Mouse (Mus musculus): ENCODE data around the gene Ttc33. TPM values are rescaled to one million over a fixed set of nuclear protein-coding genes. Genes with fewer than 3 reads are reported as not detected.

Ttc33 gene
- 60.6 TPM for polyA plus RNA-seq (2014; fragmentation: Illumina TruSeq; extraction: RNeasy Lipid Tissue Mini Kit (QIAGEN cat#74804))

GRCm38 (mm10) chr15:5185366-5186292 is at the start of gene Ttc33:
Gene Ttc33, plus strand, starts transcription at chr15:5185525.

GRCm38 (mm10) chr15:5143361-5144020 is 41.8 kb upstream of the Ttc33 start, which contains the start of gene Prkaa1:
Gene Prkaa1, plus strand, starts transcription at chr15:5143861.

GRCm38 (mm10) chr15:5243959-5244905 is 58.9 kb downstream of the Ttc33 start, which contains the start of gene Ptger4:
Gene Ptger4, minus strand, starts transcription at chr15:5244187.

Other genes with a start within 250 kb of the Ttc33 start
- 30.3 TPM for gene C7, start 121.8 kb upstream of the Ttc33 start, polyA plus RNA-seq (2014; fragmentation: Illumina TruSeq; extraction: RNeasy Lipid Tissue Mini Kit (QIAGEN cat#74804))
- gene Card6, start 77.0 kb upstream of the Ttc33 start, polyA plus RNA-seq (2014; fragmentation: Illumina TruSeq; extraction: RNeasy Lipid Tissue Mini Kit (QIAGEN cat#74804)): 16.1 TPM
- 24.2 TPM for gene Rpl37, start 68.9 kb upstream of the Ttc33 start, polyA plus RNA-seq (2014; fragmentation: Illumina TruSeq; extraction: RNeasy Lipid Tissue Mini Kit (QIAGEN cat#74804))
- gene Prkaa1, start 41.7 kb upstream of the Ttc33 start, polyA plus RNA-seq (2014; fragmentation: Illumina TruSeq; extraction: RNeasy Lipid Tissue Mini Kit (QIAGEN cat#74804)): 101 TPM
- gene Ptger4, start 58.7 kb downstream of the Ttc33 start, polyA plus RNA-seq (2014; fragmentation: Illumina TruSeq; extraction: RNeasy Lipid Tissue Mini Kit (QIAGEN cat#74804)): 9.9 TPM

Data from ovary, adult 10 weeks (tissue).